Mouse (Mus musculus): ENCODE results near the gene Ankrd65. TPM values are rescaled to one million over a fixed set of nuclear protein-coding genes. Genes with fewer than 3 reads are reported as not detected.
A peak's percentile ranks its signal among the peaks of the same experiment; 100 is the strongest.

Gene Ankrd65
- total and polyA plus RNA-seq, 2 experiments from 2014 or later, result not detected

- Histone ChIP-seq H3K4me2 (ENCODE audit: low read depth, low read length) (no peak overlapping the region), H3K27me3 (ENCODE audit: insufficient read depth, low read length) (no peaks in the 10 kb centered on the region), H3K27ac (no peak overlapping the region), H3K9me3 (ENCODE audit: low read length) (no peaks in the 10 kb centered on the region), H3K4me1 (ENCODE audit: insufficient read depth, low read length) (no peaks in the 10 kb centered on the region), H3K36me3 (ENCODE audit: insufficient read depth, low read length) (no peaks in the 10 kb centered on the region), H3K9ac (replicated peaks; ENCODE audit: low read length) (no peak overlapping the region), H3K4me3 (ENCODE audit: low read length) (no peak overlapping the region)
- no peak for ATAC-seq
- no peak for DNase-seq (ENCODE audit: low spot score)
- no peak for TF ChIP-seq CTCF (IDR thresholded peaks at IDR 0.05; ENCODE audit: low read depth)
- WGBS, result 70% methylated on average over 3 of the region's 3 CpGs
Measured at GRCm38 (mm10) chr4:155790650-155791161, 467 bp downstream of the Ankrd65 start.

DNA sequence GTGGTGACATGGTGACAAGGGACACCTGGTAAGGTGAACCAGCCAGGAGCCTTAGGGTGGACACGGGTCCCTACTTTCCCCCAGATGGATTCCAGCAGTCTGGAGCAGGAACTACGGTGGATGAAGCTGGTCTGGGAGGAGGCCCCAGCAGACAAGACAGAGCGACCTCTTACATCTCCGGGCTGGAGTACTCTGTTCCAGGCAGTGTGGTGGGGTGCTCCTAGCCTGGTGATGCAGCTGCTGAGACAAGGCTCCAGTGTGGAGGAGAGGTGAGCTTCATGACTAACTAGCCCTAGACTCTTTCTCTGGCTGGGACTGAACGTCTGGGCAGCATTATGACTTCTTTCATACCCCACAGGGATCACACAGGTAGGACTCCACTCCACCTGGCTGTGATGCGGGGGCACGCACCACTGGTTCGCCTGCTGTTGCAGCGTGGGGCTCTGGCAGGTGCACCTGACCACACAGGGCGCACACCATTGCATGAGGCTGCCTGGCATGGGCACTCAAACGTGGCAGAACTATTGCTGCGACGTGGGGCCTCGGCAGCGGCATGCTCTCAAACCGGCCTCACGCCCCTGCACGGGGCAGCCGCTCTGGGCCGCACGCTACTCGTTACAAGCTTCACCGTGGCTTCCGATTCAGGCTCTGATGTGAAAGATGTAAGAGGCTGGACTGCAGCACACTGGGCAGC lies 1.1 kb downstream of the Ankrd65 start:
- DNase-seq (ENCODE audit: low spot score) (no peak), ATAC-seq (no peak)
- H3K27me3 ChIP-seq (ENCODE audit: insufficient read depth, low read length), result no peaks in the 10 kb centered on the region
- H3K9me3 ChIP-seq (ENCODE audit: low read length), result no peaks in the 10 kb centered on the region
- 78% methylated on average over 24 of the region's 24 CpGs for WGBS
- H3K9ac ChIP-seq (replicated peaks; ENCODE audit: low read length), result no peak overlapping the region
- no peaks in the 10 kb centered on the region for H3K36me3 ChIP-seq (ENCODE audit: insufficient read depth, low read length)
- H3K4me3 ChIP-seq (ENCODE audit: low read length), result no peak overlapping the region
- no peak overlapping the region for H3K27ac ChIP-seq
- no peak for TF ChIP-seq CTCF (IDR thresholded peaks at IDR 0.05; ENCODE audit: low read depth)
- H3K4me1 ChIP-seq (ENCODE audit: insufficient read depth, low read length), result no peaks in the 10 kb centered on the region
- no peak overlapping the region for H3K4me2 ChIP-seq (ENCODE audit: low read depth, low read length)

- no peak for TF ChIP-seq CTCF (IDR thresholded peaks at IDR 0.05; ENCODE audit: low read depth)
- Histone ChIP-seq H3K4me2 (ENCODE audit: low read depth, low read length) (no peak overlapping the region), H3K4me1 (ENCODE audit: insufficient read depth, low read length) (no peaks in the 10 kb centered on the region), H3K4me3 (ENCODE audit: low read length) (no peak overlapping the region), H3K36me3 (ENCODE audit: insufficient read depth, low read length) (no peaks in the 10 kb centered on the region), H3K9me3 (ENCODE audit: low read length) (no peaks in the 10 kb centered on the region), H3K27ac (no peak overlapping the region), H3K27me3 (ENCODE audit: insufficient read depth, low read length) (no peaks in the 10 kb centered on the region), H3K9ac (replicated peaks; ENCODE audit: low read length) (no peak overlapping the region)
- DNase-seq (ENCODE audit: low spot score) (no peak), ATAC-seq (no peak)
- 75% methylated on average over 2 of the region's 2 CpGs for WGBS
Measured at GRCm38 (mm10) chr4:155793730-155794129, 3.5 kb downstream of the Ankrd65 start.

- DNase-seq (ENCODE audit: low spot score) (no peak), ATAC-seq (no peak)
- Histone ChIP-seq H3K4me3 (ENCODE audit: low read length) (no peak overlapping the region), H3K27me3 (ENCODE audit: insufficient read depth, low read length) (no peaks in the 10 kb centered on the region), H3K4me1 (ENCODE audit: insufficient read depth, low read length) (peaks cover 7% of the 10 kb centered on the region; the same call in 1 of the 2 replicates), H3K9ac (replicated peaks; ENCODE audit: low read length) (no peak overlapping the region), H3K9me3 (ENCODE audit: low read length) (no peaks in the 10 kb centered on the region), H3K36me3 (ENCODE audit: insufficient read depth, low read length) (no peaks in the 10 kb centered on the region), H3K27ac (no peak overlapping the region), H3K4me2 (ENCODE audit: low read depth, low read length) (no peak overlapping the region)
- no peak for TF ChIP-seq CTCF (IDR thresholded peaks at IDR 0.05; ENCODE audit: low read depth)
- 86% methylated on average over 1 of the region's 1 CpGs for WGBS
Measured at GRCm38 (mm10) chr4:155802075-155802474, 11.8 kb downstream of the Ankrd65 start.

- H3K9me3 ChIP-seq (ENCODE audit: low read length), result no peaks in the 10 kb centered on the region
- H3K4me3 ChIP-seq (ENCODE audit: low read length), result peak within 1 kb of the TSS; percentile 89
- DNase-seq (ENCODE audit: low spot score) (peak; percentile 44), ATAC-seq (peak; percentile 22)
- 8% methylated on average over 12 of the region's 12 CpGs for WGBS
- H3K4me2 ChIP-seq (ENCODE audit: low read depth, low read length), result peak within 1 kb of the TSS; percentile 64
- no peak for TF ChIP-seq CTCF (IDR thresholded peaks at IDR 0.05; ENCODE audit: low read depth)
- peaks cover 7% of the 10 kb centered on the region; the same call in 1 of the 2 replicates for H3K4me1 ChIP-seq (ENCODE audit: insufficient read depth, low read length)
- H3K9ac ChIP-seq (replicated peaks; ENCODE audit: low read length), result peak within 1 kb of the TSS; percentile 77
- H3K27me3 ChIP-seq (ENCODE audit: insufficient read depth, low read length), result no peaks in the 10 kb centered on the region
- H3K27ac ChIP-seq, result peak within 1 kb of the TSS; percentile 71; the same call in 1 of the 2 replicates
- peaks cover 7% of the 10 kb centered on the region for H3K36me3 ChIP-seq (ENCODE audit: insufficient read depth, low read length)
Measured at GRCm38 (mm10) chr4:155802741-155803339, 12.6 kb downstream of the Ankrd65 start, which contains the start of gene Mrpl20. Gene Mrpl20 (plus strand): TSS chr4:155802878.

GRCm38 (mm10) chr4:155803340-155804041 lies 13.3 kb downstream of the Ankrd65 start:
- peak overlapping the region; percentile 71; the same call in 1 of the 2 replicates for H3K27ac ChIP-seq
- H3K4me3 ChIP-seq (ENCODE audit: low read length), result peak overlapping the region; percentile 89
- H3K4me2 ChIP-seq (ENCODE audit: low read depth, low read length), result peak overlapping the region; percentile 64
- no peak; the same call in 1 of the 2 replicates for TF ChIP-seq CTCF (IDR thresholded peaks at IDR 0.05; ENCODE audit: low read depth)
- DNase-seq (ENCODE audit: low spot score) (peak; percentile 97), ATAC-seq (peak; percentile 98)
- no peaks in the 10 kb centered on the region for H3K27me3 ChIP-seq (ENCODE audit: insufficient read depth, low read length)
- H3K36me3 ChIP-seq (ENCODE audit: insufficient read depth, low read length), result peaks cover 13% of the 10 kb centered on the region
- under 1% methylated on average over 58 of the region's 58 CpGs for WGBS
- H3K9me3 ChIP-seq (ENCODE audit: low read length), result no peaks in the 10 kb centered on the region
- peaks cover 7% of the 10 kb centered on the region; the same call in 1 of the 2 replicates for H3K4me1 ChIP-seq (ENCODE audit: insufficient read depth, low read length)
- peak overlapping the region; percentile 77 for H3K9ac ChIP-seq (replicated peaks; ENCODE audit: low read length)

Measured in hindbrain, postnatal 0 days (tissue).